Comparison of ENCODE assay signal across 28 mouse cellular contexts in genomic region chr6:15929650-15930049, GRCm38 (mm10).
"Had no signal": no experiment of that assay in that cellular context is flagged by ENCODE, and none has a peak within 500 bp of the region (broad histone marks: within the 10 kb centered on the region; RNA-seq: fewer than 3 reads in every experiment).

No protein-coding gene starts in this region.

- H3K27me3 ChIP-seq: embryonic facial prominence, embryonic 12.5 days; embryonic facial prominence, embryonic 13.5 days; embryonic facial prominence, embryonic 15.5 days; forebrain, embryonic 12.5 days; forebrain, embryonic 13.5 days; forebrain, embryonic 15.5 days had no signal

- H3K9me3 ChIP-seq: embryonic facial prominence, embryonic 10.5 days; embryonic facial prominence, embryonic 12.5 days; embryonic facial prominence, embryonic 13.5 days; embryonic facial prominence, embryonic 15.5 days; forebrain, embryonic 10.5 days; forebrain, embryonic 12.5 days; forebrain, embryonic 13.5 days; forebrain, embryonic 15.5 days had no signal

- H3K9ac ChIP-seq: embryonic facial prominence, embryonic 12.5 days; embryonic facial prominence, embryonic 13.5 days; embryonic facial prominence, embryonic 15.5 days; forebrain, embryonic 12.5 days; forebrain, embryonic 13.5 days; forebrain, embryonic 15.5 days; forebrain, postnatal 0 days had no signal

- H3K4me3 ChIP-seq: embryonic facial prominence, embryonic 10.5 days; embryonic facial prominence, embryonic 12.5 days; embryonic facial prominence, embryonic 13.5 days; embryonic facial prominence, embryonic 15.5 days; erythroblast, embryonic 14.5 days; forebrain, embryonic 10.5 days; forebrain, embryonic 12.5 days; forebrain, embryonic 13.5 days; forebrain, embryonic 15.5 days; gastrocnemius, adult 2 months had no signal

- ATAC-seq: forebrain, embryonic 13.5 days; forebrain, embryonic 14.5 days; forebrain, embryonic 15.5 days; forebrain, embryonic 16.5 days; forebrain, postnatal 0 days had no signal

- H3K4me2 ChIP-seq: embryonic facial prominence, embryonic 12.5 days; embryonic facial prominence, embryonic 13.5 days; embryonic facial prominence, embryonic 15.5 days; forebrain, embryonic 12.5 days; forebrain, embryonic 13.5 days; forebrain, embryonic 15.5 days had no signal

- DNase-seq: cerebellum, adult 18-20 months; cerebellum, adult 2 months; cerebellum, adult 8-10 months; cerebellum, adult 9-10 months; cerebellum, adult 9-11 months; cerebellum, postnatal 10 days; cerebellum, postnatal 14 days; cerebellum, postnatal 25 days; cerebellum, postnatal 36 days; embryo, embryonic 11 days; forebrain, postnatal 0 days; gastrocnemius, adult 2 months; gastrocnemius, postnatal 10 days; gastrocnemius, postnatal 14 days; gastrocnemius, postnatal 25 days; gastrocnemius, postnatal 36 days; heart, adult 18-20 months had no signal

- H3K4me1 ChIP-seq: embryonic facial prominence, embryonic 10.5 days; embryonic facial prominence, embryonic 12.5 days; embryonic facial prominence, embryonic 13.5 days; embryonic facial prominence, embryonic 15.5 days; forebrain, embryonic 10.5 days; forebrain, embryonic 12.5 days; forebrain, embryonic 13.5 days; forebrain, embryonic 15.5 days had no signal

- H3K36me3 ChIP-seq: embryonic facial prominence, embryonic 10.5 days; embryonic facial prominence, embryonic 12.5 days; embryonic facial prominence, embryonic 13.5 days; embryonic facial prominence, embryonic 15.5 days; forebrain, embryonic 10.5 days; forebrain, embryonic 12.5 days; forebrain, embryonic 15.5 days had no signal

- H3K27ac ChIP-seq: embryonic facial prominence, embryonic 10.5 days; embryonic facial prominence, embryonic 12.5 days; embryonic facial prominence, embryonic 13.5 days; embryonic facial prominence, embryonic 15.5 days; forebrain, embryonic 10.5 days; forebrain, embryonic 12.5 days; forebrain, embryonic 13.5 days; forebrain, embryonic 15.5 days; gastrocnemius, adult 2 months had no signal
